Mouse (Mus musculus): Measurements from ENCODE around the gene Chd9. TPM values are rescaled to one million over a fixed set of nuclear protein-coding genes. Genes with fewer than 3 reads are reported as not detected.
"Not testable (repeated sequence)": the region's sequence is repeated elsewhere in the genome, so short reads cannot be mapped to it uniquely, and the experiment has no call there.

Gene Chd9
- polyA plus RNA-seq, 1 experiment from 2014 or later = 95.1 TPM

DNA sequence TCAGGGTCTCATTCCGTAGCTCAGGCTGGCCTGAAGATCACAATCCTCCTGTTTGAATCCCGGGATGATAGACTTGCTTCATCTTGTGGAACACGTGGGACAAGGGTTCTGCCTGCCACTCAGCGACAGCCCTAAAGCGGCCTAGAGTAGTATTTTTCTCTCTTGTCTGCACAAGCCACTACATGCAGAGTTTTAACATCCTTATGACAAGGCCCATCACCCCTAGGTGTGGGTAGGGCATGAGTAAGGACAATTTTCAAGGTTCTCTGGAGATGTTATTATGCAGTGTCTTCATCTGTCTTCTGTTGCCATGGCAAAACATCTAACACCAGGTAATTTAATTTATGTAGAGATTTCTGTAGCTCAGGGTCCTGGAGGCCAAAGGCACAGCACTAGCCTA is 69.2 kb downstream of the Chd9 start:
- no peaks in the 10 kb centered on the region for H3K9me3 ChIP-seq
- no peaks in the 10 kb centered on the region for H3K27me3 ChIP-seq
- 48% methylated on average over 5 of the region's 5 CpGs for WGBS
- no peak for ATAC-seq (ENCODE audit: insufficient number of reproducible peaks, insufficient read depth, low FRiP score, low TSS enrichment, low read depth)
- H3K4me3 ChIP-seq = no peak overlapping the region
- H3K4me1 ChIP-seq = peaks cover 17% of the 10 kb centered on the region
- H3K9ac ChIP-seq = no peak overlapping the region
- peaks cover 2% of the 10 kb centered on the region; the same call in 1 of the 2 replicates for H3K36me3 ChIP-seq
- no peak overlapping the region for H3K27ac ChIP-seq
- no peak overlapping the region for H3K4me2 ChIP-seq

DNA sequence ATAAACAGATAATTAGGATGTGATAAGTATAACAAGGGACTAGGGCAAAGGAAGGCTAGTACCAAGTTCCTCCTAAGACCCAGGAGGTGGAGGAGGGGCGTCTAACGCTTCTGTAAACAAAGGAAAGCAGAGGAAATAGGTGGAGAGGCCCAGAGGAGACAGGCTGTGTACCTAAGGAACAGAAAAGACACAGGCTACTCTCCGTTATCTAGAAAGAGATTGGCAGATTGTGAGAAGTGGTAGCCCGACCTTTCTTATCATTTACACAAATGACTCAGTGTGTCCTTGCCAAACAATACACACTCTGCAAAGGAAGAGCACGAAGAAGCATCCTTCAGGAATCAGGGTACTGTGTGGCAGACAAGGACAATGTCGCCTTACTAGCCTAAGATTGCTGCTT is 70.4 kb downstream of the Chd9 start:
- no peak overlapping the region for H3K9ac ChIP-seq
- no peak overlapping the region for H3K27ac ChIP-seq
- no peak for ATAC-seq (ENCODE audit: insufficient number of reproducible peaks, insufficient read depth, low FRiP score, low TSS enrichment, low read depth)
- no peaks in the 10 kb centered on the region for H3K36me3 ChIP-seq
- H3K27me3 ChIP-seq = no peaks in the 10 kb centered on the region
- H3K4me2 ChIP-seq = no peak overlapping the region
- peaks cover 17% of the 10 kb centered on the region for H3K4me1 ChIP-seq
- H3K4me3 ChIP-seq = no peak overlapping the region
- 33% methylated on average over 6 of the region's 6 CpGs for WGBS
- no peaks in the 10 kb centered on the region for H3K9me3 ChIP-seq

DNA sequence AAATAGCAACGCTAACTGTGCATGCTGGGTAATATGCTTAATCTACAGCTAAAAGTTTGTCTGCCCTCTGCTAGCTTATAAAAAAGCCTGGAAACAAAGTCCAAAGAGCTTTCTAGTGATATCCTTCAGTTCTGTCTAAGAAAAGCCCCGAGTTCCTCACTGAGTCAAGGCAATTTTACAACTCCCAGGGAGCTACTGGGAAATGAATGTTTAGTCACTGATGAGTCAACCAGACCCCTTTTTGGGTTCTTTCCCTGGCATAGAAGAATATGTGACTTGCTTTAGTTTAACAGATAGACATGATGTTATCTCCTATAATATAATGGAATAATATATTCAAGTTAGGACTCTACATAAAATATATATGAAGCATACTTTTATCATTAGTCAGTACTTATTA is 73.8 kb downstream of the Chd9 start:
- H3K9me3 ChIP-seq = no peaks in the 10 kb centered on the region
- no peak overlapping the region for H3K4me3 ChIP-seq
- no peaks in the 10 kb centered on the region for H3K27me3 ChIP-seq
- WGBS = 76% methylated on average over 2 of the region's 2 CpGs
- no peak for ATAC-seq (ENCODE audit: insufficient number of reproducible peaks, insufficient read depth, low FRiP score, low TSS enrichment, low read depth)
- no peak overlapping the region for H3K9ac ChIP-seq
- no peak overlapping the region for H3K27ac ChIP-seq
- no peak overlapping the region for H3K4me2 ChIP-seq
- no peaks in the 10 kb centered on the region for H3K36me3 ChIP-seq
- H3K4me1 ChIP-seq = peaks cover 5% of the 10 kb centered on the region; the same call in 1 of the 2 replicates

DNA sequence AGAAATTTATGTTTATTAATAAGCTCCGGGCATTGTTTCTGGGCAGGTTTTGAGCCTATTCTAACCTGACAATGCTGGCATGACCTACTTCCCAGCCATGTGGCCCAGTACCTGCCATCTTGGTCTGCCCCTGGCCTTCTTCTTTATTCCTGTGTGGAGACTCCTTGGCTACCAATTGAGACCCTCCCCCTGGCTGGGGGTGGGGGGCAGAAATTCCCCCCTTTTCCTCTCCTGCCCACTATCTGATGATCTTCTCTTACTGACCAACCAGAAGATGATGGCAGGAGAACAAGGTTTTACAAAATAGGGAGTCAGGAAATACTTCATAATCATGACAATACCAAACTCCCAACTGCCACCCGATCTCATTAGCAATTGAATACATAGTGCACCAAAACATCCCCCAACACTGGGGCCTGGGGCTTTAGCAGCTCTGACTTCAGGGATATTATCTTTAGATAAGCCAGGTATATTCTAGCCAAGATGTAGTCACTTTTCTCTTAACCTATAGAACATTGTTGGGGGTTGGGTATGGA is 76.1 kb downstream of the Chd9 start:
- peaks cover under 1% of the 10 kb centered on the region for H3K4me1 ChIP-seq
- no peak overlapping the region for H3K4me2 ChIP-seq
- no peak for ATAC-seq (ENCODE audit: insufficient number of reproducible peaks, insufficient read depth, low FRiP score, low TSS enrichment, low read depth)
- H3K9ac ChIP-seq = no peak overlapping the region
- no peak overlapping the region for H3K27ac ChIP-seq
- no peaks in the 10 kb centered on the region for H3K36me3 ChIP-seq
- 75% methylated on average over 2 of the region's 2 CpGs for WGBS
- no peaks in the 10 kb centered on the region for H3K27me3 ChIP-seq
- no peaks in the 10 kb centered on the region for H3K9me3 ChIP-seq
- no peak overlapping the region for H3K4me3 ChIP-seq

DNA sequence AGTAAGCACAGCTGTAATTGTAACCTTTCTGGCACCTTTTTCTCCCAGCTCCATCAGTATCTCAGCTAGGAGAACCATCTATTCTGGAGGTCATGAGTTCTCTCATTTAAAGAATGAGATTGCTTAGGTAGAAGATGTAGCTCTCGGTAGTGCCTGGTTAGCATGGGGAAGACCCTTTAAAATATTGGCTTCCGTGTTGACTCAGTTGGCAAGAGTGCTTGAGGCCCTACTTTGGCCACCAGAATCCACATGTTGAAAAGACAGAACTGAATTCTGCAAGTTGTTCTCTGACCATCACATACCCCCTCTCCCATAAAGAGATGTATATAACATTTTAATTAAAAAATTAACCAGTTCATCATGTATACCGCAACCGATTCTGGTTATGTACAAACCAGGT is 78.8 kb downstream of the Chd9 start:
- no peaks in the 10 kb centered on the region for H3K36me3 ChIP-seq
- H3K27ac ChIP-seq = no peak overlapping the region
- no peak for ATAC-seq (ENCODE audit: insufficient number of reproducible peaks, insufficient read depth, low FRiP score, low TSS enrichment, low read depth)
- H3K4me3 ChIP-seq = no peak overlapping the region
- no peaks in the 10 kb centered on the region for H3K27me3 ChIP-seq
- H3K9me3 ChIP-seq = no peaks in the 10 kb centered on the region
- H3K4me1 ChIP-seq = peaks cover 9% of the 10 kb centered on the region
- H3K4me2 ChIP-seq = no peak overlapping the region
- H3K9ac ChIP-seq = no peak overlapping the region
- 94% methylated on average over 4 of the region's 4 CpGs for WGBS

DNA sequence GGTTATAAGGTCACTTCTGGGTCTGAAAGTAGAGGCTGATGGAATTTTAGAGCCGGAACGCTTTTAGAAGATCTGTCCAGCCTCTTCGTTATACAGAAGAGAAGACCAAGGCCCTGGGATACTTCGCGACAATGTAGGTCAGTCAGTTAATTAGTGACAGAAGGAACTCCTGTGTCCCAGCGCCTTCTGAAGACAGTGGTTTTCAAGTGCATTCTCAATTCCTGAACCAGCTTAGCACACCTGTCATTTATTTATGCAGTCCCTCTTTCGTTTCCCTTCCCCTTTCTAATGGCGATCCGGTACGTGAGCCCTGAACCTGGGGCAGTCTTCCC is 79.3 kb downstream of the Chd9 start:
- peak overlapping the region; percentile 85 for H3K4me3 ChIP-seq
- peak overlapping the region; percentile 93 for H3K4me2 ChIP-seq
- H3K36me3 ChIP-seq = no peaks in the 10 kb centered on the region
- no peaks in the 10 kb centered on the region for H3K9me3 ChIP-seq
- ATAC-seq (ENCODE audit: insufficient number of reproducible peaks, insufficient read depth, low FRiP score, low TSS enrichment, low read depth) = no peak
- peaks cover 9% of the 10 kb centered on the region for H3K4me1 ChIP-seq
- H3K9ac ChIP-seq = peak overlapping the region; percentile 87
- H3K27me3 ChIP-seq = no peaks in the 10 kb centered on the region
- H3K27ac ChIP-seq = no peak overlapping the region
- 19% methylated on average over 10 of the region's 10 CpGs for WGBS

DNA sequence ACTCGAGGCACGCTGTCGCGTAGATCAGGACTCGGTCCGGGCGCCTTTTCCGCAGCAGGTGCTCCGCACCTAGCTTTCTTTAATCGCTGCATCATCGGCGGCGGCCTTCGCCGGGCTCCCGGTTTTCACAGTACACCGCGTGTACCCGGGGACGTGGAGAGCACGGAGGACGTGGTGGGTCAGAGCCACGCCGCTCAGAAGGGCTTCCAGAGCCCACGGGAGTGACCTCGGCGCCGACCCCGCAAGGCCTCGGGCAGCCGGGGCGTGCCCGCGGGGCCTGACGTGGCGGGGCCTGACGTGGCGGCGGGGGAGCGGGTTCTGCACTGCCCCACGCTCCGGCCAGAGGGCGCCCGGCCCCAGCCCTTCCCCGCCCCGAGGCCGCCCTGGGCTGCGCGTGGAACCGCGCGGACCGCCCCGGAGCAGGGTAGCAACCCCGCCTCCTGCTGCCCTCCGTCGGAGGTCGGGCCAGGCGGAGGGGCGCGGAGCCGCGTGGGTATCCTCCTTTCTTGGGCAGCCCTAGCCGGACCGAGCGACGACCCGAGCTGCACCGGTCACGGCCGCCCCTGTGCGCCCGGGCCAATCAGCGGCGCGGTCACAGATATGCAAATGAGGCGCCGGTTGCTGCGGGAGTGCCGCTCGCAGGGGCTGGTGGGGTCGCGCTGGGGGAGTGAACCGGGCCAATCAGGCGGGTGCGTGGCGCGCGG is 79.8 kb downstream of the Chd9 start:
- peaks cover 9% of the 10 kb centered on the region for H3K4me1 ChIP-seq
- H3K4me3 ChIP-seq = peak overlapping the region; percentile 85
- H3K9me3 ChIP-seq = no peaks in the 10 kb centered on the region
- ATAC-seq (ENCODE audit: insufficient number of reproducible peaks, insufficient read depth, low FRiP score, low TSS enrichment, low read depth) = peak; percentile 98
- no peaks in the 10 kb centered on the region for H3K27me3 ChIP-seq
- H3K27ac ChIP-seq = peak overlapping the region; percentile 78
- under 1% methylated on average over 75 of the region's 89 CpGs for WGBS
- H3K4me2 ChIP-seq = peak overlapping the region; percentile 93
- peak overlapping the region; percentile 87 for H3K9ac ChIP-seq
- H3K36me3 ChIP-seq = no peaks in the 10 kb centered on the region

DNA sequence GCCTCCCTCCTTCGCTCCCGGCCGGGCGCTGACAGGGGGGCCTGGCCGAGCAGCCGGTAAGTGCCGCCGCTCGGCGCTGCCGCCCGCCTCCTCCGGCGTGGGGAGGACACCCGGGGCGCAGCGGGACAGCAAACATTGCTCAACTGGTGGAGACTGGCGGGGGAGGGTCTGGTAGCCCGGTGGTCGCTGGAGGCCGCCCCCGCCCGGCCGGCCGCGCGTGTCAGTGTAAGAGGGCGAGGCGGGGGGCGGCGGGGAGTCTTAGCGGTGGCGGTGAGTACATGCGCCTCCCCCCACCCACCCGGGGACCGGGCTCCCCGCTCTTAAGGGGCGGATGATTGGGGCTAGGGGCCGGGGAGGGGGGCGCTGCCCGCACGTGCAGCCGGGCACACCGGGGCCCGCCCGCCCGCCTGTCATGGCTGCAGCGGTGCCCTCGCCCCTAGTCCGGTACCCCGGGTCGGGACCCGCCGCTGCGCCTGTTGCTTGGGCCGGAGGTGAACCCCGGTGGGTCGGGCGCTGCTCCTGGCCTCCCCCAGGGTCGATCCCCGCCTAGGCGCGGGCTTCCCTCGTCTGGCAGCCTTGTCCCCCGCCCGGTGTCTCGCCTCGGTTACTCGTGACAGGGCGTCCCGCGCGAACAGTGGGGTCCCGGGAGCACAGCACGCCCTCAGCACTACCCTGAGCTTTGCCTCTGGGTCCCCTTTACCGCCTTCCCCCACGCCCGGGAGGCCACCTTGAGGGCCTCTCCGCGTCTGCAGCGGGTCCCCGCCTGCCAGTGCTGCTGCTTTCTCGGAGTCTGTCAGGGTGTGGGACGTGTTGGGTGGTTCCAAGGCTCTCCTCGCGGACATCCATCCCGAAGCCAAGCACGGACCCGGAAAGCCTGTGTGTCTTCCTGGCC is 80.7 kb downstream of the Chd9 start:
- H3K27ac ChIP-seq = peak overlapping the region; percentile 78
- H3K4me1 ChIP-seq = peaks cover 9% of the 10 kb centered on the region
- peak overlapping the region; percentile 87 for H3K9ac ChIP-seq
- WGBS = under 1% methylated on average over 67 of the region's 89 CpGs
- H3K27me3 ChIP-seq = no peaks in the 10 kb centered on the region
- H3K36me3 ChIP-seq = no peaks in the 10 kb centered on the region
- H3K4me2 ChIP-seq = peak overlapping the region; percentile 93
- H3K9me3 ChIP-seq = no peaks in the 10 kb centered on the region
- H3K4me3 ChIP-seq = peak overlapping the region; percentile 85
- ATAC-seq (ENCODE audit: insufficient number of reproducible peaks, insufficient read depth, low FRiP score, low TSS enrichment, low read depth) = peak; percentile 65

DNA sequence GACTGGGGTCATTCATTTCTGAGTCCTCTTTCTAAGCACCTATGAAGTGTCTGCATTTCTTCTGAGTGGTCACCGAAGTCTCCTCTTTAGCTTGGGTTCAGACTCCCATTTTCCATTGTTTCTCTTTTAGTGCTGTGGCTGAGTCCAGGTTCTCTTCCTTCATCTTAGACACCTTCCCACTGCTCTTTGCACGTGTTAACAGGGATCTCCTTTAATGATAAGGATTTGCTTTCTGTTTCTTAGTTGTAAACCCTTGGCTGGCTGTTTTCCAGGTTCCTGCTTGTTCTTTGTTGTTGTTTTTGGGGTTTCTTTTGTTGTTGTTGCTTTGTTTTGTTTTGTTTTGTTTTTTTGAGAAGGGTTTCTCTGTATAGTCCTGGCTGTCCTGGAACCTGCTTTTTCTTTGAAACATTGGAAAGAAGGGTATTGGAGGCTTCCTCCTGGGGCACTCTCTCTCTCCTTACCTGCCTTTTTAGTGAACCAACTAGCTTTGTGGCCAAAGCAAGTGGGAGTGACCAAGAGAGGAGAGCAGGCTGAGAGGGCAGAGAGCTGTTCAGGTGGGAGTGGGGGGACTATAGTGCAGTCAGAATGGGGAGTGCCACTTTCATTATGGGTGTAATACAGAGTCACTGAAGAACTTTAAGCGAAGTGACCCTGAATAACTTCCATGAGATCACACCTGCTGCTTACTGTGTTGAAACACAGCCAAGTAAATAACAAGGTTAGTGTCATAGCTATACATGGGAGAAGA is 95.2 kb downstream of the Chd9 start:
- no peak for ATAC-seq (ENCODE audit: insufficient number of reproducible peaks, insufficient read depth, low FRiP score, low TSS enrichment, low read depth)
- H3K27me3 ChIP-seq = no peaks in the 10 kb centered on the region
- WGBS = 75% methylated on average over 3 of the region's 3 CpGs

DNA sequence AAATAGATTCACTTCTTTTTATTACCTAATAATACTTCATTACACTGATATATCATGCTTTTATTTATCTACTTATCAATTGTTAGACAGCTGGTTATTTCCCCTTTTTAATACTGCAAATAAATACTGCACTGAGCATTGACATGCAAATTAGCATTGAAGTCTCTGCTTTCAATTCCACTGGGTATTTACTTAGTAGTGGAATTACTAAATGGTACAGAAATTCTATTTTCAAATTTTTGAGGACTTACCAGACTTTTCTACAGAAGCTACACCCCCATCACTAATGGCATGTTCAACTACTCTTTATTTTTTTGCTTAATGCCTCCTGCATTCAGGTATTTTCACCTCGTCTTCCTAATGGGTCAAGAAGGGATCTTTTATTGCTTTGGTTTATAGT is 100.3 kb downstream of the Chd9 start:
- ATAC-seq (ENCODE audit: insufficient number of reproducible peaks, insufficient read depth, low FRiP score, low TSS enrichment, low read depth) = no peak
- no peak overlapping the region for H3K27ac ChIP-seq
- peaks cover 13% of the 10 kb centered on the region for H3K36me3 ChIP-seq
- no peaks in the 10 kb centered on the region for H3K27me3 ChIP-seq
- no peaks in the 10 kb centered on the region for H3K9me3 ChIP-seq
- H3K4me3 ChIP-seq = no peak overlapping the region
- no peak overlapping the region for H3K9ac ChIP-seq
- WGBS = 80% methylated on average over 1 of the region's 1 CpGs
- no peaks in the 10 kb centered on the region for H3K4me1 ChIP-seq
- H3K4me2 ChIP-seq = no peak overlapping the region

More for the DNA sequence above, 95.2 kb downstream of the Chd9 start:
- no peak overlapping the region for H3K27ac ChIP-seq
- no peak overlapping the region for H3K4me3 ChIP-seq
- H3K4me1 ChIP-seq = no peaks in the 10 kb centered on the region
- H3K9ac ChIP-seq = no peak overlapping the region
- H3K4me2 ChIP-seq = no peak overlapping the region
- H3K36me3 ChIP-seq = no peaks in the 10 kb centered on the region
- no peaks in the 10 kb centered on the region for H3K9me3 ChIP-seq

DNA sequence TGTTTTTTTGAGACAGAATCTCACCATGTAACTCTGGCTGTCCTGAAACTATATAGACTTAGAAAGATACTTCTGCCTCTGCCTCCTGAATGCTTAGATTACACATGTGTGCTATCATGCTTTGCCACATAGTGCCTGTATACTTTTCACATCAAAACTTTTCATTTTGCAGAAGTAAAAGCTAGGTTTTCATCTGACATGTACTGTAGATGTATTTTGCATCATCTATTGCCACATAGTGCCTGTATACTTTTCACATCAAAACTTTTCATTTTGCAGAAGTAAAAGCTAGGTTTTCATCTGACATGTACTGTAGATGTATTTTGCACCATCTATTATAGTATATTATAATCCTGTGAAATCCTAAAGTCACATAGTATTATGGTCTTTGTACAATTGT is 102.0 kb downstream of the Chd9 start:
- not testable (repeated sequence) for H3K27ac ChIP-seq; H3K4me3 ChIP-seq; ATAC-seq (ENCODE audit: insufficient number of reproducible peaks, insufficient read depth, low FRiP score, low TSS enrichment, low read depth); H3K4me1 ChIP-seq; H3K9ac ChIP-seq; H3K9me3 ChIP-seq; H3K4me2 ChIP-seq; H3K27me3 ChIP-seq
- peaks cover 22% of the 10 kb centered on the region for H3K36me3 ChIP-seq
